8 mouse cellular contexts compared by ENCODE assay signal in genomic region chr11:6261434-6262082, GRCm38 (mm10). TPM values are rescaled to one million over a fixed set of nuclear protein-coding genes. Genes with fewer than 3 reads are reported as not detected.
DNase-seq lines count a peak whose midpoint lies in the region; ATAC-seq and TF ChIP-seq lines count a peak whose summit lies in the region.

No protein-coding gene starts in this region.

- peaks cover 4% of the 10 kb centered on the region for H3K4me1 ChIP-seq in kidney, embryonic 16.5 days (ENCODE audit: insufficient read depth, low read length)
- peaks cover 10% of the 10 kb centered on the region; the same call in 1 of the 2 replicates for H3K4me1 ChIP-seq in bone marrow macrophage, adult 2 months (ENCODE audit: control insufficient read depth, insufficient read depth, low read length)
- H3K4me1 ChIP-seq in embryonic fibroblast, embryonic 13.5 days (ENCODE audit: control insufficient read depth, insufficient read depth, low read length) = no peaks in the 10 kb centered on the region
- peaks cover under 1% of the 10 kb centered on the region; the same call in 1 of the 2 replicates for H3K4me1 ChIP-seq in hindbrain, embryonic 11.5 days (replicated peaks; ENCODE audit: control insufficient read depth, insufficient read depth, low read length)
- peaks cover 5% of the 10 kb centered on the region for H3K4me1 ChIP-seq in limb, embryonic 10.5 days
- peaks cover 2% of the 10 kb centered on the region for H3K4me1 ChIP-seq in midbrain, embryonic 14.5 days (ENCODE audit: control insufficient read depth, insufficient read depth, low read length)
- H3K4me1 ChIP-seq in spleen, adult 2 months (ENCODE audit: control insufficient read depth, insufficient read depth, insufficient read length) = peaks cover under 1% of the 10 kb centered on the region; the same call in 1 of the 2 replicates

- ATAC-seq in kidney, embryonic 16.5 days (ENCODE audit: low FRiP score, low TSS enrichment) = no peak
- ATAC-seq in hindbrain, embryonic 11.5 days (ENCODE audit: low FRiP score) = no peak
- 0 out of 2 replicates have a peak, but pooled peaks have one; percentile 43 for ATAC-seq in midbrain, embryonic 14.5 days (ENCODE audit: low FRiP score, low TSS enrichment)

- DNase-seq in kidney, adult 18-20 months = peak; percentile 77
- DNase-seq in hindbrain, embryonic 11.5 days (ENCODE audit: low spot score) = peak; percentile 89
- DNase-seq in limb, embryonic 10.5 days (ENCODE audit: low spot score) = peak; percentile 86
- peak; percentile 93 for DNase-seq in midbrain, embryonic 14.5 days
- peak in 1 of 2 experiments; percentile 63 for DNase-seq in spleen, adult 2 months (ENCODE audit: low read depth in 1 of 2, low spot score in 2 of 2)

- peaks cover 81% of the 10 kb centered on the region for H3K36me3 ChIP-seq in kidney, embryonic 16.5 days (ENCODE audit: insufficient read depth, low read length)
- peaks cover 34% of the 10 kb centered on the region for H3K36me3 ChIP-seq in hindbrain, embryonic 11.5 days (ENCODE audit: control insufficient read depth, insufficient read depth, low read length)
- H3K36me3 ChIP-seq in limb, embryonic 10.5 days = peaks cover 96% of the 10 kb centered on the region
- H3K36me3 ChIP-seq in midbrain, embryonic 14.5 days (ENCODE audit: control insufficient read depth, insufficient read depth, low read length) = peaks cover 89% of the 10 kb centered on the region
- peaks cover 51% of the 10 kb centered on the region for H3K36me3 ChIP-seq in spleen, adult 2 months (ENCODE audit: control insufficient read depth, insufficient read depth, low read length)

- H3K27ac ChIP-seq in kidney, embryonic 16.5 days (ENCODE audit: low read length) = no peak overlapping the region
- no peak overlapping the region for H3K27ac ChIP-seq in bone marrow macrophage, adult 2 months (ENCODE audit: insufficient read depth, low read depth, low read length)
- no peak overlapping the region for H3K27ac ChIP-seq in embryonic fibroblast, embryonic 13.5 days (ENCODE audit: insufficient read depth, low read length)
- no peak overlapping the region for H3K27ac ChIP-seq in hindbrain, embryonic 11.5 days (ENCODE audit: low read depth, low read length)
- H3K27ac ChIP-seq in limb, embryonic 10.5 days = no peak overlapping the region
- no peak overlapping the region for H3K27ac ChIP-seq in midbrain, embryonic 14.5 days (replicated peaks; ENCODE audit: low read depth, low read length)
- no peak overlapping the region for H3K27ac ChIP-seq in spleen, adult 2 months (ENCODE audit: insufficient read depth, low read length)

- no peaks in the 10 kb centered on the region for H3K27me3 ChIP-seq in kidney, embryonic 16.5 days (ENCODE audit: insufficient read depth, low read length)
- H3K27me3 ChIP-seq in hindbrain, embryonic 11.5 days (ENCODE audit: control insufficient read depth, insufficient read depth, low read length) = no peaks in the 10 kb centered on the region
- no peaks in the 10 kb centered on the region for H3K27me3 ChIP-seq in limb, embryonic 10.5 days (ENCODE audit: low read depth, poor library complexity, severe bottlenecking)
- H3K27me3 ChIP-seq in midbrain, embryonic 14.5 days (ENCODE audit: control insufficient read depth, insufficient read depth, low read length) = no peaks in the 10 kb centered on the region
- no peaks in the 10 kb centered on the region for H3K27me3 ChIP-seq in spleen, adult 2 months (ENCODE audit: control insufficient read depth, insufficient read depth, low read length)

- WGBS in kidney, embryonic 16.5 days = 78% methylated on average over 10 of the region's 10 CpGs
- WGBS in hindbrain, embryonic 11.5 days = 80% methylated on average over 10 of the region's 10 CpGs
- whole genome bisulfite sequencing in limb, embryonic 10.5 days = 84% methylated on average over 10 of the region's 10 CpGs
- WGBS in midbrain, embryonic 14.5 days = 75% methylated on average over 10 of the region's 10 CpGs
- 77% methylated on average over 10 of the region's 10 CpGs for WGBS in spleen, adult 2 months

- H3K9ac ChIP-seq in kidney, embryonic 16.5 days (replicated peaks; ENCODE audit: low read length) = no peak overlapping the region
- no peak overlapping the region for H3K9ac ChIP-seq in hindbrain, embryonic 11.5 days (ENCODE audit: low read depth, low read length)
- H3K9ac ChIP-seq in midbrain, embryonic 14.5 days (replicated peaks; ENCODE audit: low read length) = no peak overlapping the region

- no peak overlapping the region for H3K4me2 ChIP-seq in kidney, embryonic 16.5 days (replicated peaks; ENCODE audit: low read depth, low read length)
- no peak overlapping the region for H3K4me2 ChIP-seq in hindbrain, embryonic 11.5 days (replicated peaks; ENCODE audit: low read depth, low read length)
- no peak overlapping the region for H3K4me2 ChIP-seq in midbrain, embryonic 14.5 days (ENCODE audit: low read length)

- no peak overlapping the region for H3K4me3 ChIP-seq in kidney, embryonic 16.5 days (ENCODE audit: low read length)
- no peak overlapping the region for H3K4me3 ChIP-seq in bone marrow macrophage, adult 2 months (ENCODE audit: insufficient read depth, low read length)
- no peak overlapping the region for H3K4me3 ChIP-seq in embryonic fibroblast, embryonic 13.5 days (ENCODE audit: insufficient read depth, low read length)
- H3K4me3 ChIP-seq in hindbrain, embryonic 11.5 days (ENCODE audit: low read depth, low read length) = no peak overlapping the region
- H3K4me3 ChIP-seq in limb, embryonic 10.5 days = no peak overlapping the region
- H3K4me3 ChIP-seq in midbrain, embryonic 14.5 days (replicated peaks; ENCODE audit: low read depth, low read length) = no peak overlapping the region
- no peak overlapping the region for H3K4me3 ChIP-seq in spleen, adult 2 months (ENCODE audit: extremely low read depth, insufficient read depth, insufficient read length)

- peak; percentile 96 for TF ChIP-seq CTCF in bone marrow macrophage, adult 2 months (IDR thresholded peaks at IDR 0.05; ENCODE audit: low read depth, low read length)
- TF ChIP-seq CTCF in embryonic fibroblast, embryonic 13.5 days (IDR thresholded peaks at IDR 0.05; ENCODE audit: borderline replicate concordance, insufficient read depth, low read length) = peak; percentile 97
- TF ChIP-seq CTCF in spleen, adult 2 months (IDR thresholded peaks at IDR 0.05; ENCODE audit: extremely low read depth, insufficient read depth, insufficient read length, insufficient replicate concordance) = peak; percentile 86; the same call in 1 of the 2 replicates

- TF ChIP-seq POLR2A in bone marrow macrophage, adult 2 months (IDR thresholded peaks at IDR 0.05; ENCODE audit: borderline replicate concordance, low read depth, low read length) = no peak
- TF ChIP-seq POLR2A in embryonic fibroblast, embryonic 13.5 days (IDR thresholded peaks at IDR 0.05; ENCODE audit: low read depth, low read length) = no peak
- no peak for TF ChIP-seq POLR2A in spleen, adult 2 months (IDR thresholded peaks at IDR 0.05; ENCODE audit: low read depth, low read length)

- H3K9me3 ChIP-seq in kidney, embryonic 16.5 days (ENCODE audit: low read length) = no peaks in the 10 kb centered on the region
- no peaks in the 10 kb centered on the region for H3K9me3 ChIP-seq in hindbrain, embryonic 11.5 days (ENCODE audit: control insufficient read depth, low read length)
- H3K9me3 ChIP-seq in limb, embryonic 10.5 days (replicated peaks) = no peaks in the 10 kb centered on the region
- H3K9me3 ChIP-seq in midbrain, embryonic 14.5 days (ENCODE audit: control insufficient read depth, low read length) = no peaks in the 10 kb centered on the region

RNA-seq across cellular contexts. Expression of gene Ddx56, which starts 6.0 kb away (rescaled TPM):
- 104 and 106 TPM in 2 replicates for polyA plus RNA-seq in kidney, embryonic 16.5 days (2015; fragmentation: Nextera tagmentation; extraction: Ambion mirVana)
- 16.2 and 19.2 TPM in 2 replicates for polyA plus RNA-seq in bone marrow macrophage, adult 2 months (2012; ENCODE audit: insufficient read depth, insufficient read length, missing spikeins)
- 38.5 and 39.4 TPM in 2 replicates for polyA plus RNA-seq in embryonic fibroblast, embryonic 13.5 days (2011; ENCODE audit: insufficient read length, low read depth, missing spikeins)
- polyA plus RNA-seq in hindbrain, embryonic 11.5 days (2014; fragmentation: Nextera tagmentation; extraction: Ambion mirVana) = 93.9 and 103 TPM in 2 replicates
- polyA plus RNA-seq in limb, embryonic 10.5 days (2016; fragmentation: Nextera tagmentation; extraction: Ambion mirVana) = 133 and 154 TPM in 2 replicates
- polyA plus RNA-seq in midbrain, embryonic 14.5 days (2014; fragmentation: Nextera tagmentation; extraction: Ambion mirVana) = 64.0 and 80.2 TPM in 2 replicates
- 17.4 and 19.5 TPM in 2 replicates for polyA plus RNA-seq in spleen, adult 2 months (2012; rRNA removed)

RNA-seq across cellular contexts. Expression of gene Tmed4, which starts 13.1 kb away (rescaled TPM):
- 155 and 158 TPM in 2 replicates for polyA plus RNA-seq in kidney, embryonic 16.5 days (2015; fragmentation: Nextera tagmentation; extraction: Ambion mirVana)
- polyA plus RNA-seq in bone marrow macrophage, adult 2 months (2012; ENCODE audit: insufficient read depth, insufficient read length, missing spikeins) = 52.9 and 55.0 TPM in 2 replicates
- polyA plus RNA-seq in embryonic fibroblast, embryonic 13.5 days (2011; ENCODE audit: insufficient read length, low read depth, missing spikeins) = 60.9 and 63.0 TPM in 2 replicates
- polyA plus RNA-seq in hindbrain, embryonic 11.5 days (2014; fragmentation: Nextera tagmentation; extraction: Ambion mirVana) = 152 and 166 TPM in 2 replicates
- 100.0 and 105 TPM in 2 replicates for polyA plus RNA-seq in limb, embryonic 10.5 days (2016; fragmentation: Nextera tagmentation; extraction: Ambion mirVana)
- 132 and 140 TPM in 2 replicates for polyA plus RNA-seq in midbrain, embryonic 14.5 days (2014; fragmentation: Nextera tagmentation; extraction: Ambion mirVana)
- polyA plus RNA-seq in spleen, adult 2 months (2012; rRNA removed) = 45.7 and 54.5 TPM in 2 replicates

RNA-seq across cellular contexts. Expression of gene Ogdh, which starts 29.9 kb away (rescaled TPM):
- polyA plus RNA-seq in kidney, embryonic 16.5 days (2015; fragmentation: Nextera tagmentation; extraction: Ambion mirVana) = 155 and 157 TPM in 2 replicates
- polyA plus RNA-seq in bone marrow macrophage, adult 2 months (2012; ENCODE audit: insufficient read depth, insufficient read length, missing spikeins) = 52.8 and 57.1 TPM in 2 replicates
- polyA plus RNA-seq in embryonic fibroblast, embryonic 13.5 days (2011; ENCODE audit: insufficient read length, low read depth, missing spikeins) = 75.8 and 89.6 TPM in 2 replicates
- polyA plus RNA-seq in hindbrain, embryonic 11.5 days (2014; fragmentation: Nextera tagmentation; extraction: Ambion mirVana) = 70.2 and 82.1 TPM in 2 replicates
- polyA plus RNA-seq in limb, embryonic 10.5 days (2016; fragmentation: Nextera tagmentation; extraction: Ambion mirVana) = 115 and 122 TPM in 2 replicates
- polyA plus RNA-seq in midbrain, embryonic 14.5 days (2014; fragmentation: Nextera tagmentation; extraction: Ambion mirVana) = 79.9 and 104 TPM in 2 replicates
- 63.4 and 64.6 TPM in 2 replicates for polyA plus RNA-seq in spleen, adult 2 months (2012; rRNA removed)

RNA-seq across cellular contexts. Expression of gene Npc1l1, which starts 31.6 kb away (rescaled TPM):
- polyA plus RNA-seq in kidney, embryonic 16.5 days (2015; fragmentation: Nextera tagmentation; extraction: Ambion mirVana) = 0.12 and 0.17 TPM in 2 replicates
- not detected in 2 replicates for polyA plus RNA-seq in bone marrow macrophage, adult 2 months (2012; ENCODE audit: insufficient read depth, insufficient read length, missing spikeins)
- not detected in 2 replicates for polyA plus RNA-seq in embryonic fibroblast, embryonic 13.5 days (2011; ENCODE audit: insufficient read length, low read depth, missing spikeins)
- polyA plus RNA-seq in hindbrain, embryonic 11.5 days (2014; fragmentation: Nextera tagmentation; extraction: Ambion mirVana) = not detected in 2 replicates
- 0.03 TPM in 1 of 2 replicates, not detected in the other for polyA plus RNA-seq in limb, embryonic 10.5 days (2016; fragmentation: Nextera tagmentation; extraction: Ambion mirVana)
- not detected in 2 replicates for polyA plus RNA-seq in midbrain, embryonic 14.5 days (2014; fragmentation: Nextera tagmentation; extraction: Ambion mirVana)
- 0.19 and 0.21 TPM in 2 replicates for polyA plus RNA-seq in spleen, adult 2 months (2012; rRNA removed)
